Mouse (Mus musculus) 3134 (cell line): Measurements from ENCODE around the gene Skor1.

Experiments used
- DNase-seq: peaks from one replicate; pipeline ENCODE4 v3.0.0-alpha.2; 2011; ENCODE audit warnings: low spot score; ENCODE audit not compliant: insufficient read length; ENCODE audit errors: extremely low read depth

The Skor1 gene

DNA sequence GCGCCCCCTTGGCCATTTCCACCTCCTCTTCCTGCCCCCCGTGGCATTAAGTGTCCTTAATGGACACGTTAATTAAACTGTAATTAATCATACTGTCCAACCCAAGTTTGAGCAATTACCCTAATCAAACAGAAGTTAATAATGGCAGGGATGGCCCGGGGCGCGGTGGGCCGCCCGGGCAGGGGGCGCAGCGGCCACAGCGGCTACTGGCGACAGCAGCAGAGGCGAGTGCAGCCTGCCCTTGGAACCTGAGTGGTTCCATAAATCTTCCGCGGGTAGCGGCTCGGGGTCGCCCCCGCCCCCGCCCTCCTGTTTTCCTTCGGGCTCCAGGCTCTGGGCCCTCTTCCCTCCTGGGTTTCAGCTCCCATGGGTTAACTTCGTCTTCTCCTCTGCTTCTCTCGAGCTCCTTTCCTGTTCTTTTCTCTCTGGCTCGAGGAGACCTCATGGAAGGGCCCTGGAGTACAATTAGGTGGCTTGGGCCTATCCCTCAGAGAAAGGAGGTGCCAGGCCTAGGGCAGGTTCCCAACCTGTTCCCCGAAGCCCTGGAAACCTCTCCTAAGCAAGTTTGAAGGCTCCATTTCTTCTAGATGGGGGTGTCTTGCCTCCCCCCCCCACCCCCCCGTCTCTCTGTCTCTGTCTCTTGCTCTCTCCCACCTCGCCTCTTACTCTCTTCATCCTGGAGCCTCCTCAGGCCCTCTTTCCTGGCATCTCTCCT is 1.5 kb upstream of the Skor1 start:
- no peak for DNase-seq

DNA sequence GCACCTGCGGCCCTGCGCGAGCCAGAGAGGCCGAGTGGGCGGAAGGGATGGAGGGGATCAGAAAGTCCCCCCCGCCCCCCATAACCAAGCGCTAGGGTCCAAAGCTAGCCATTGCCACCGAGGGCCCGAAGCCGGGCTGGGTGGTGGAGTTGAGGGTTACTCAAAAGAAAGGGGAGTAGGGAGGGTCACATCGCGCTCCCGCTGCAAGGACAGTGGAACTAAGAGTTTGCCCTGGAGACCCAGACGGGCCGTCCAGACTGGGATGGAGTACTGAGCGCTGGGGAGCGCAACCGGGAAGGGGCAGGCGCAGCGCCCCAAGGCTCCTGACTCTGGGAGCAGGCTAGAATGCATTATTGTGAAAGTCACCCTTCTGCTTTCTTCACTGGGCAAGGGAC is 608 bp upstream of the Skor1 start:
- no peak for DNase-seq

DNA sequence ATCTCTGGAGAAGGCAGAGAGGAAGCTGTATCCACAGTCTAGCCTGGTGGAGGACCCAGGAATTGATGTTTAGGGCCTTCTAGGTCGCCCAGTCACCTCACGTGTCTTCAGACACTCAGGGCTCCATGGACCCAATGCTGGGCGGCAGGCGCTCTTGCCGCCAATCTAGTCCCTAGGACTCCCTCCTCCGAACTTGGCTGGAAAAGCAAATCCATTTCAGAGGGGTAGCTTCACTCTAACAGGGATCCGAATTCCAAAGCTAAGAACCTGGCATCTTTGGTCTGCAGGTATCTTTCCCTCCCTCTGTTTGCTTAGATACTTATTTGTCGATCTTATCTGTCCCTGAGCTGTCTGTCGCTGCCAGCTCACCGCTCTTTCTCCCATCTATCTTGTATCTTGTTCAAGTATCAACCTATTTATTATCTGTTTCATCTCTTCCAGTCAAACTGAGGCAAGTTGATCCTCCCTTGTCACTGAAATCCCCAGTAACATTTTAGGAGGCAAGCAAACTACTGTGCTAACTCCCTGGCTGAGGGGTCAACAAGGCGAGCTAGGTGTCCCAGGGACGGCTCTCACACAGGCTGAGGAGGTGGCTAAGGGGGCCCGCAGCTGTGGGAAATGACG is 863 bp downstream of the Skor1 start:
- no peak for DNase-seq

DNA sequence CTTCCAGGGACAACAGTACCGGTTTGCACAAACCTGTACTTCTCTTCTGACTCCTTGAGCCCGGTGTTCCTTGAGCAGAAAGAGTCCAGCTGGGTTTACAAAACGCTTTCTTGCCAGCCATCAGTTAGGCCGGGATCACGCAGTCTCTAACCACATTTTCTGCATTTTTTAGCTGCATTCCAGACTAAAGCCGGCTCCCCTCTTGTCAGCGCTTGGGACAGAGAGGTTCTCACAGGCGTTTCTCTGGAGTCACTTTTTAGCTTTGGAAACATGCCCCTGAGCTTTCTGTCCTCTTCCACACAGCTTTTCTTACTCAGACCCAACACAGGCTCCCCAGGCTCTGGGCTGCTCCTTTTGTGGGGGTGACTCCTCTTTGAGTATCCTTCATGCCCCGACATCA is 1.5 kb downstream of the Skor1 start:
- DNase-seq: no peak

DNA sequence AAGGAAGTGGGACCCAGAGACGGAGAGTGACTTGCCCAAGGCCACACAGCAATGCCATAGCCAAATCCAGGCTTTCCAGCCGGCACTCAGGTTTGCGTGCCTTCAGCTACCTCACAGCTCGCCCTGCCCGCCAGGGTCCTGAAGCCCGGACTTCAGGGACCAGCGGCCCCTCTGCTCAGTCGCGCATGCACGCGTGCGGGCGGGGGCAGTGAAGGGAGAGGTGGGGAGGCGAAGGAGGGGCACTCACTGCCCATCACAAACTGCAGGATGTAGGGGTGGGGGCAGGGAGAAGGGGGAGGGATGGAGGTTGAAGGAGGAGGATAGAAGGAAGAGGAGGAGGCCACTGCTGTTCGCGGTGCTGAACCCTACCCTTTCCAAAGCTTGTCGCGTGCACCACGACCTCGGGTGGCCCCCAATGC is 1.9 kb downstream of the Skor1 start:
- DNase-seq: no peak

DNA sequence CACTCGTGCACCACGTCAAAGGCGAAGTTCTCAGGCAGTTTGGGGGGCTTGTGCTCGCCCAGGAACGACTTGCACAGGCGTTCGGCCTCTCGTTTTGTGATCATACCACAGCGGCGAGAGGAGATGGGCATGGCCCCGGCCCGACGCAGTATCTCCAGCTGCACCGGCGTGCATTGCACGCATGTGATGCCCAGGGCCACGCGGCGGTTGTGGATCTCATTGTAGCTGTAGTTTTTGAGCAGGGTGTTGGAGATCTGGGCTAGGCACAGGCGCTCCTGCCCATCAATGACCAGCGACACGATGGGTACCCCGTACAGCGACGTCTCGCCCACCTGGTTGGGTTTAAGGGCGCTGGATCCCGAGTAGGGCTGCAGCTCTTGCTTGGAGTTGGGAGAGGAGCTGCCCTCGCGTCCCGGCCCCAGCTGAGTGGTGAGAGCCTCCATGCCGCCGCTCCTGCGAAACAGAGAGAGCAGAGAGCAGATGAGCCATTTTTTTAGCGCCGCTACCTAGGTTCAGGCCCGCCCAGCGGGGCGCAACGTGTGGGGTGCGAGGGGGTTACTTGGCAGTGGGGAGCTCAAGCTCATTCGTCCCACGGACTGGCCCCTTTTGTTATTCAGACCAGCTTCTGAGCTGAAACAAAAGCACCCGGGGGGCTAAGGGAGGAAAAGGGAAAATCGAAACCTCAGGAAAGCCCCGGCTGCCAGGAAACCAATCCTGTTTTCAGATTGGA is 2.5 kb downstream of the Skor1 start:
- DNase-seq: no peak

DNA sequence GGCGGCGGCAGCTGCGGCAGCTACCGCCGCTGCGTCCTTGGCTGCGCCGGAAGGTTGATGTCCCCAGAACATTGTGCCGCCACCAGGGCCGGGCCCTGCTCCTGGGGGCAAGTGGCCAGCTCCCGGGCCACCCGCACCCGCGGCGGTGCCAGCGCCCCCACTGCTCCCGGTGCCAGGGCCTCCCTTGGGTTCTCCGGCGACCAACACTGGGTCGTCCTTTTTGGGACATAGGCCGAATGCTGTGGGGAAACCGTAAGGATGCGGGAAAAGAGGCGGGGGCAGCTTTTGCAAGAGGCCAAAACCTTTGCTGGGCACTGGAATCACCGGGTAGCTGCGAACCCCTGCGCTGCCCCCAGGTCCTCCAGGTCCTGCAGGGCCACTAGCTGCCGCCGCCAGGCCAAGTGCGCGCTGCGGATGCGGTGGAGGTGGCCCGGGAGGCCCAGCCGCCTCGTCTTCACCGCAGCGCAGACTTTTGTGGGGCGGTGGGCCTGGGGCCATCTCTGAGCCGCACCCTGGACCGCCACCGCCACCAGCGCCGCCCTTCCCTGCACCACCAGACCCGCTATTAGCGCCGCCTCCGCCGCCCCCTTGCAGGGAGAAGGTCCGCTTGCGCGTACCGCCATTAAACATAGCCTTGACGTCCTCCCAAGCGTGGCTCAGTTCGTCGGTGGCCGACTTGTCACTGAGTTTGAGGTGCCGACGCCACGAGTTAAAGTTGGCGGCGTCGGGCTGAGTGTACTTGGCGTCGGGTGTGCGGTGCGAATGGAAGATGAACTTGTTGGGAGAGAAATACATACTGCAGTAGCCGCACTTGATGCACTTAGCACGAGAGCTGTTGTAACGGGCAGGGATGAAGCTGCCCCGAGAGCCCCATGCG is 3.3 kb downstream of the Skor1 start:
- DNase-seq: no peak

DNA sequence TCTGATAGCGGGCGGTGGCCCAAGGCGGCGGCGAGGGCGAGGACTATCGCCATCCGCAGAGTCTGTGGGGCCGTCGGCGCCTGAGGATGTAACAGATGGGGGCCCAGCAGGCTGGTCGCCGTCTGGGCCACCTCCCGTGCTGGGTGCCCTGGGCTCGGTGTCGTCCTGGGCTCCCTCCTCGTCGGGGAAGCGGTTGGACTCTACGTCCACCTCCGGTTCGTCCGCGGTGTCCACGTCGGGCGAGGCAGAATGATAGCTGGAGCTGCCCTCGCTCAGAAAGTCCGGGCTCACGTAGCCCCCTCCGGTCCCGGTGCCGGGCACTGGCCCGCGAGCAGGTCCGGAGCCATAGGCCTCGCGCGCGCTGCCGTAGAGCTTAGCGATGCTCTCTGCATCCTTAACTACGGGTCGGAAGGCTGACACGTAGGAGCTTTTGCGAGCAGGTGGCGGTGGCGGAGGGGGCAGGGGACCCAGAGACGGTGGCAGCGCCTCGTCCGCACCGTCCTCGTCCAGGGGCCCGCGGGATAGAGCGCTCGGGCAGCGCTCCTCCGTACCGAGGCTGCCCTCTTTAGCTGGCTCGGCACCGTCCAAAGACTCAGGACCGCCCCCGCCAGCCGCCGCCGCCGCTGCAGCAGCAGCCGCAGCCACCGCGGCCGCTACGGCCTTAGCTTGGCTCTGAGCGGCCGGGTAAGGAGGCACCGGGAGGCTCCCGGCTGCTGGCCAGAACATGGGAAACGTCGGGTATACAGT is 4.1 kb downstream of the Skor1 start:
- DNase-seq: no peak

DNA sequence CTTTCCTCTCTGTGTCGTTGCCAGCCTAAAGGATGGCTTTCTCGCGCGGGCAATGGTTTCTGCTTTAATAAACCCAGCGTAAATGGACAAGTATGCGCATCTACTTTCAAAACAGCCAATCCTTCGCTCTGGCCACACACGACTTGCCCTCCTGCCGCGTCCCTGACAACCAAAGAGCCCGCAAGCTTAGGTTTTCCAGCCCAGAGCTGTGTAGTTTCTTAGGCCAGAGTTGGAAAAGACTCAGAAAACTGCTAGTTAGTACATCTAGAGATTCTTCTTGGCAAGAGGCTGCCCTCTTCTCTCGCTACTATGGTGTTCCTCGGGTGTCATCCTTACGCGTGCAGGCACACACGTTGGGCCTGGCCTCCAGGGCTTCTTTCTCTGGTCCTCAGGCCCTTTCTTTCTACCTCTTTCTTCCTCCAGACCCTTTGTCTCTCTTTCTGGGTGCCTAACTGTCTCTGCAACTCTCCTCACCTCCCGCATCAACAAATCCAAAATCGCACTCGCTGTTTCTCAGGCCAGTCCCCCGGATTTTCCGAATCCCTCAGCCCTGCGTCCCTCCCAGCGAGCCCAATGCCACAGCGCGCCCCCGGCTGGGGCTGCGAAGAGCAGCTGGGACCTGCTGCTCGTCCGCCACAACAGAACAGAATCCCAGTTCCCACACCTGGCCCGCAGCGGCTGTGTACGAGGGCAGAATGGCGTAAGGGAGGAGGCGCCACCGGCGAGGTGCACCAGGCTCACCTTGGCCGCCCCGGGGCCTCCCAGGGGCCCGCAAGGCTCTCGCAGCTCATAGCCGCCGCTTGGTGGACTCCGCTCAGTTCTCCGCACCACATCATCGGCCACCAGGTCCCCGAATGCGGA is 4.9 kb downstream of the Skor1 start:
- DNase-seq: no peak

DNA sequence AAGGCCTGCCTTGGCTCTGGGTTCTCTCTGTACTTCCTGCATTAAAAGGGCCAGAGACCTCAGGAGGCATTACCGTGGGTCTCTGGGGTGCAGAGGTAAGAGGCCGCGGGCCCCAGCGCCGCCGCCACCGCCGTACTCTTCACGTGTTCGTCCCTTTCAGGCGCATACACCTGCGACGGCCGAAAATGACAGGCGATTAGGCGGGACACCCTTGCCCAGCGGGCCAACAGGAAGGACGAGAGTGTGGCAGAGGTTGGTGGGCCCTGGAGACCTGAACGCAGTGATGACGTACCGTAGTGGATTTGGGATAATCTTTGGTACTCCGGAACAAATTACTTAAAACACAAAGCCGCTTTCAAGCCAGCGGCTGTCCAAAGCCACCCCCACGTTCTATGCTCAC is 5.5 kb downstream of the Skor1 start:
- DNase-seq: no peak

DNA sequence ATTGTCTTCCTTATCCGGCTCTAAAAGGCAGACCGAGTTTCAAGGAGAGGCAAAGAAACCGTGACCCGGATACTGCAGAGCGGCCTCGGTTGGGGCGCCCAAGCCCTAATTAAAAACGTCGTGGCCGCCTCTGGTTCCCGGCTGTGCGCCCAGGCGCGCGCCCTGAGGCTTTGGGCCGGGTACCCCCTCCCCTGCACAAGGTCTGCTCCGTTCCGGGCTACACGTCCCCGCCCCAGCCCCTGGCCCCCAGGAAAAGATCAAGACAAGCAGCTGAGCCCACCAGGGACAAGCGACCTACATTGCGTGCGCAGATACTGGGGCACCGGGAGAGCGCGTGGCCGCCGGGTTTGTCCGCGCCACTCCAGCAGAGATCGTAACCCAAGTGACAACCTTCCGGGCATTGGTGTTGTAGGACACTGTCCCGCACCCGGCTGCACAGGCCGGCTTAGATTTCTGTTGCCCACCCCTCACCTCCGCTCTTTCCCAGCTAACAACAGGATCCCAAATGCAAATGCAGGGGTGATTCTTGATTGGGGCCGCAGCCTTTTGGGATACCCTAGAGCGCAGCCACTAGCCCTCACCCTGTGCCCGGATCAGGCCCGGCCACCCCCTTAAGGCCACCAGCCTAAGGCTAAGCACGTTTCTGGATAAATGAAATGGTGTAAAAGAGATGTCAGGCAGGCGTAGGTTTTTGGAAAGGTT is 6.3 kb downstream of the Skor1 start:
- DNase-seq: no peak

DNA sequence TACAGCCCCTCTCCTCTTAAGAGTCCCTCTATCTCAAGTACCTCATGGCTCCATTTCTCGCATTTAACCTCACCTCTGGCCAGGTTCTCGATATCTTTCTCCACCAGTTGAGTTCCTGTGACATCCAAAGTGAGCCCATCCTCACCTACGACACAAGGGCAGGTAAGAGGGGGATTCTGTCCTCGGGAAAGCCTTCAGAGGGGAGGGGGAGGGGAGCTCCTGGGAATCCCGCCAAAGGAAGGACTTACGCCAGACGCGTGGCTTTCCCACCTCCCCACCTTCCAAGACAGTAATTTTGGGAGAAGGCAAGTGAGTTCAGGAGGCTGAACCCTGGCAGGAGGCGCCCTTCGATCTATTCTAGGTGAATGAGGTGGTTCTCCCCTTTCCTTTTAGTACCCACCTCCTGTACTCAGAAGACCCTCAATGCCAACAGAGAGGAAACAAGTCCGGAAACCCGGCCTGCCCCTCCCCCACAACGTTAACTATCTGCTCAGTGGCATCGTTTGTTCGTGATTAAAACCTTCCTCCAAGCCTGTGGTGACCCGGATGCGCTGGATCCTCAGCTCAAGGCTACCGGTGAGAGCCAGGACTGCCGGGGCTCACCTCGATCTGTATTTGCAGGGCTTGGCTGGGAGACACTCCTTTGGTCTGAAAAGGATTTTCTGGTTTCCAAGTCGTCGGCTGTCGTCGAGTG is 7.0 kb downstream of the Skor1 start:
- DNase-seq: no peak

DNA sequence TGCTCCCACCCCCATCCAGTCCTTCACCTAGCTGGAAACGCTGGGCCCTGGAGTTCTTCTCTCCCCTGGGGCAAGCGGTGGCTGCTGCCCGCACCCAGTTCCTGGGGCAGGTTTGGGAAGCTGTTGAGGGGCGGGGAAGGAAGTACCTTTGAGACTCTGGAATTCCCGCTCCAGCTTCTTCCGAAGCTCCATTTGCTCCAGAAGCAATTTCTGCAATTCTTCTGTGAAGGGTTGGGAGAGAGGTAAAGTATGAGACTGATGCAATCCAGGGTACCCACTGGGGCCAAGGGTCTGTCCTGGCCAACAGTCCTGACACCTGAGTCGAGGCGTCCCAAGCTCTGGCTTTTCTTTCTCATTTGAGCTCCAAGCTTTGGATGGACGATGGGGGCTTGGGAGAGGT is 8.6 kb downstream of the Skor1 start:
- no peak for DNase-seq

DNA sequence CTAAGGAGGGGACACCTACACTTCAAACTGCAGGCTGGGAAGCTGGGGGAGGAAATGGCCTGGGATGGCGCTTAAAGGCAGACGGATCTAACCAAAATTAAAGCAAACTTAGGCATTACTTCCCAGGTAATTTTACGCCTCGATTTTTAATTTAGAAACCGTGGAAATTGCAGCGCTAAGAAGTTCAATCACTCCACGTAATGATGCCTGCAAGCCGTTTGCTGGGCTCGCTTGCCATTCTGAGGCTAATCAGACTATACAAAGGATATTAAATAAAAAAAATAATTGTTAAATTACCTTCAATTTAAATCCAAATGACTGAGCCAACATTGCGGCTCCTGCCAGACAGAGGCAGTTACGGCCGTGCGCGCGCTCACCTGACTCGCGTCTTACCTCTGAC is 9.1 kb downstream of the Skor1 start:
- DNase-seq: no peak

DNA sequence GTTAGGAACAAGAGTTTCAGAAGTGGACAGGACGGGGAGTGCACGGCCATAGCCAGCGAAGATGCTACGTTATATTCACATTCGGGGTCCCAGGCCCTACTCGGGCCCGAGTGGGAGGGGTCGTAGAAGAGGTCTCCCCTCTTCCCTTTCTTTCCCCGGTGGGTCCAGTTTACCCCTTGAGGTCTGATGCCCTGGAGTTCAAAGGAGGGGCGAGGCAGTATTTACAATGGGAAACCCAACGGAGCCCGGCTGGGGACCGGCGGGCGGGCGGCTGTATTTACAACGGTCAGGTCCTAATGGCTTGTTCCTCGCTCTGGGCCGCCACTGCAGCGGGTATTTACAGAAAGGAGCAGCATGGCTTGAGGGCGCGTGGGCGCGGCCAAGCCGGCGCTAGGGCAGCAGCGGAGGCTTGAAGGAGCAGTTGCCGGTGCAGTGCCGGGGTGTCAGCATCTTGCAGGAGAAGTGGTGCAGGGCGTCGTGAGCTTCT is 10.2 kb downstream of the Skor1 start:
- DNase-seq: no peak

DNA sequence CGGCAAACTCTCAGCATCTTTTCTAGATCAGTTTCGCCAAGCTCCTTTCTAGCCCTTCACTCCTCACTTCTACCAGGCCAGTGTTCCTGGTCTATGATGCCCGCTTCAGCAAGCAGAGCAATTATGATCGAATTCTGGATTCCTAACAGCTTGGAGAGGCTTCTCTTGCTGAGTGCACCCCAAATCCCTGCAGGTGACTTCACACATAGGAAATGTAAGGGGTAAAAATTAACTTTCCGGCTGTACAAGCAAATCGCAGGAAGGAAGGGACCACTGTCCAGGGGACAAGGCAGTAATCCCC is 11.2 kb downstream of the Skor1 start:
- no peak for DNase-seq

DNA sequence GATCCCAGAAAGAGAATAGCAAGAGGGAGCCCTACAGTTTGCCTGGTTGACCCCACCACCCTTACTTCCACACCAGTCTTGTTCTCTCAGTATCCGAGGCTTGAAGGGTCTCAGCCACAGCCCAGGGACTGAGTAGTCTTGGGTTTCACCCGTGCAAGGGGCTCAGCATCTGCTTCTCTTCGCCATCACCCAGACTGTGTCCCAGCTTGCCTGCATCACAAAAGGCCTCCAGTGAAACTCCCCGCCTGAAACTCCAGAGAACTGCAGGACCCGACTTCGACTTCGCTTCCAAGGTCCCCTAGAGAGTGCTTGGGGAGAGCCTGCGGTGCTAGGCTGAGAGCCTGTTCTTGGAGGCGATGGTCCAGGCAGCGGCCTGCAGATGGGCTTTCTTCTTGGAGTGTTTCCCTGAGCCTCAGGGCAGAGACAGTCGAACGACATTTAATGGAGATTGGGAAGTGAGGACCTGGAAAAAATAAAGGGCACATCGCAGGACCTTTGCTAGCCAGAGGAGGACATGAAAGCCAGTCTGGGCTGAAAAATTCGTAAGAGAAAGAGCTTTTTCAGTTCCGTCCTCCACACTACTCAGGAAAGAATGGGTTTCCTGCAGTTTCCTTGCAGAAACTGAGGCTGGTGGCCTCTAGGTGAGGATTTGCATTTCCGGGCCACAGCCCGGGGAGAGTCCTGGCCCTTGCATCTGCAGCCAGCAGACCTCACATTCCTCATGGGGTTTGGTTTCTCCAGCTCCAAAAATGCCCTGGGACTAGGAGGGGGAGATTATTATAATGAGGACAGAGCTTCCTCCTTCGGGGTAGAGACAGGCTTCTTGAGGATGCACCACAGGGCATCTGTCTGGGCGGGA is 11.8 kb downstream of the Skor1 start:
- DNase-seq: no peak
